Mouse (Mus musculus) lung, adult 2 months (tissue): ENCODE measurements around the gene Hhat.

Experiments used
- CTCF ChIP-seq: fragments of 200-500 bp; IDR thresholded peaks from 2 replicates; pipeline ENCODE4 v1.5.1; 2011; ENCODE audit warnings: mild to moderate bottlenecking, low read length, control low read depth; ENCODE audit not compliant: insufficient read depth
- POLR2A ChIP-seq: fragments of 200-500 bp; IDR thresholded peaks from 2 replicates; pipeline ENCODE4 v1.6.1; 2011; ENCODE audit warnings: low read depth, mild to moderate bottlenecking, control low read depth, low read length, borderline replicate concordance; ENCODE audit errors: extremely low read depth

DNA sequence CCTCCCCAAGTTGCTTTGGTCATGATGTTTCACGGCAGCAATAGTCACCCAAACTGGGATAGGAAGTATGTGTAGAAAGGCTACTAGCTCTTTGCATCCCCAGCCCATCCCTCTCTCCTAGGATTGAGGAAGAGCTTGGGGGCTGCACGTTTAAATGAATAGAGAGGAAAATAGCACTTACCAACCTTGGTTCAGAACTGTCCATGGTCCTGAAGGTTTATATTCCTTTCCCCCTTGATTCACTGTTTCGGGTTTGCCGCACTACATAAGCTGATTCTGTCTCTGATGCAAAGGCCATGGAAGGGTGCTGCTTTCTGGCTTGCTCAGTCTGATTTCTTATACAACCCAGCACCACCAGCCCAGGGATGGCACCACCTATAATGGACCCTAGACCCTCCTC lies 298.7 kb downstream of the Hhat start:
- TF ChIP-seq CTCF (no peak), POLR2A (no peak)
